Mouse (Mus musculus): ENCODE data around the gene Pgbd5. TPM values are rescaled to one million over a fixed set of nuclear protein-coding genes. Genes with fewer than 3 reads are reported as not detected.

The Pgbd5 gene
- total and polyA plus RNA-seq, 2 experiments from 2014 or later = 13.5 to 77.0 TPM

GRCm38 (mm10) chr8:124413244-124413965 lies 26.1 kb downstream of the Pgbd5 start:
- no peak overlapping the region for H3K9ac ChIP-seq (replicated peaks; ENCODE audit: low read length, poor library complexity, severe bottlenecking)
- no peak overlapping the region for H3K27ac ChIP-seq (ENCODE audit: low read depth, low read length)
- H3K4me1 ChIP-seq (ENCODE audit: insufficient read depth, low read length) = no peaks in the 10 kb centered on the region
- no peaks in the 10 kb centered on the region for H3K9me3 ChIP-seq (ENCODE audit: low read length)
- ATAC-seq (ENCODE audit: low FRiP score) (no peak), DNase-seq (ENCODE audit: low spot score) (no peak)
- no peak overlapping the region for H3K4me2 ChIP-seq (ENCODE audit: low read depth, low read length, poor library complexity, severe bottlenecking)
- WGBS = 80% methylated on average over 11 of the region's 11 CpGs
- no peaks in the 10 kb centered on the region for H3K27me3 ChIP-seq (ENCODE audit: insufficient read depth, low read length)
- H3K4me3 ChIP-seq (ENCODE audit: low read depth, low read length) = no peak overlapping the region
- no peaks in the 10 kb centered on the region; the same call in 1 of the 2 replicates for H3K36me3 ChIP-seq (ENCODE audit: insufficient read depth, low read length)
- TF ChIP-seq CTCF (IDR thresholded peaks at IDR 0.05) = no peak

GRCm38 (mm10) chr8:124412496-124413243 lies 26.8 kb downstream of the Pgbd5 start:
- H3K4me2 ChIP-seq (ENCODE audit: low read depth, low read length, poor library complexity, severe bottlenecking) = no peak overlapping the region
- DNase-seq (ENCODE audit: low spot score) (no peak), ATAC-seq (ENCODE audit: low FRiP score) (no peak)
- no peaks in the 10 kb centered on the region for H3K27me3 ChIP-seq (ENCODE audit: insufficient read depth, low read length)
- no peak overlapping the region for H3K4me3 ChIP-seq (ENCODE audit: low read depth, low read length)
- no peaks in the 10 kb centered on the region for H3K9me3 ChIP-seq (ENCODE audit: low read length)
- H3K9ac ChIP-seq (replicated peaks; ENCODE audit: low read length, poor library complexity, severe bottlenecking) = no peak overlapping the region
- H3K4me1 ChIP-seq (ENCODE audit: insufficient read depth, low read length) = no peaks in the 10 kb centered on the region
- 90% methylated on average over 19 of the region's 19 CpGs for WGBS
- no peaks in the 10 kb centered on the region; the same call in 1 of the 2 replicates for H3K36me3 ChIP-seq (ENCODE audit: insufficient read depth, low read length)
- H3K27ac ChIP-seq (ENCODE audit: low read depth, low read length) = no peak overlapping the region
- TF ChIP-seq CTCF (IDR thresholded peaks at IDR 0.05) = no peak

GRCm38 (mm10) chr8:124404471-124405260 lies 34.8 kb downstream of the Pgbd5 start:
- Histone ChIP-seq H3K27me3 (ENCODE audit: insufficient read depth, low read length) (no peaks in the 10 kb centered on the region), H3K4me1 (ENCODE audit: insufficient read depth, low read length) (no peaks in the 10 kb centered on the region), H3K9me3 (ENCODE audit: low read length) (no peaks in the 10 kb centered on the region), H3K9ac (replicated peaks; ENCODE audit: low read length, poor library complexity, severe bottlenecking) (no peak overlapping the region), H3K4me3 (ENCODE audit: low read depth, low read length) (no peak overlapping the region), H3K27ac (ENCODE audit: low read depth, low read length) (no peak overlapping the region), H3K4me2 (ENCODE audit: low read depth, low read length, poor library complexity, severe bottlenecking) (no peak overlapping the region), H3K36me3 (ENCODE audit: insufficient read depth, low read length) (no peaks in the 10 kb centered on the region)
- TF ChIP-seq CTCF (IDR thresholded peaks at IDR 0.05) = no peak
- ATAC-seq (ENCODE audit: low FRiP score) (no peak), DNase-seq (ENCODE audit: low spot score) (peak; percentile 39)
- 73% methylated on average over 11 of the region's 12 CpGs for WGBS

GRCm38 (mm10) chr8:124403876-124404275 lies 35.6 kb downstream of the Pgbd5 start:
- Histone ChIP-seq H3K9me3 (ENCODE audit: low read length) (no peaks in the 10 kb centered on the region), H3K4me2 (ENCODE audit: low read depth, low read length, poor library complexity, severe bottlenecking) (no peak overlapping the region), H3K36me3 (ENCODE audit: insufficient read depth, low read length) (no peaks in the 10 kb centered on the region), H3K27ac (ENCODE audit: low read depth, low read length) (no peak overlapping the region), H3K9ac (replicated peaks; ENCODE audit: low read length, poor library complexity, severe bottlenecking) (no peak overlapping the region), H3K4me3 (ENCODE audit: low read depth, low read length) (no peak overlapping the region), H3K27me3 (ENCODE audit: insufficient read depth, low read length) (no peaks in the 10 kb centered on the region), H3K4me1 (ENCODE audit: insufficient read depth, low read length) (no peaks in the 10 kb centered on the region)
- 42% methylated on average over 3 of the region's 3 CpGs for WGBS
- TF ChIP-seq CTCF (IDR thresholded peaks at IDR 0.05) = peak; percentile 56
- ATAC-seq (ENCODE audit: low FRiP score) = no peak
- DNase-seq (ENCODE audit: low spot score) = no peak

GRCm38 (mm10) chr8:124399403-124399861 lies 40.0 kb downstream of the Pgbd5 start:
- 80% methylated on average over 11 of the region's 11 CpGs for whole genome bisulfite sequencing
- no peak for DNase-seq (ENCODE audit: low spot score)
- Histone ChIP-seq H3K27ac (ENCODE audit: low read depth, low read length) (no peak overlapping the region), H3K4me1 (ENCODE audit: insufficient read depth, low read length) (no peaks in the 10 kb centered on the region), H3K9ac (replicated peaks; ENCODE audit: low read length, poor library complexity, severe bottlenecking) (no peak overlapping the region), H3K4me3 (ENCODE audit: low read depth, low read length) (no peak overlapping the region), H3K27me3 (ENCODE audit: insufficient read depth, low read length) (no peaks in the 10 kb centered on the region), H3K4me2 (ENCODE audit: low read depth, low read length, poor library complexity, severe bottlenecking) (no peak overlapping the region), H3K9me3 (ENCODE audit: low read length) (no peaks in the 10 kb centered on the region), H3K36me3 (ENCODE audit: insufficient read depth, low read length) (peaks cover 4% of the 10 kb centered on the region; the same call in 1 of the 2 replicates)
- no peak for ATAC-seq (ENCODE audit: low FRiP score)
- TF ChIP-seq CTCF (IDR thresholded peaks at IDR 0.05) = no peak
